Mouse (Mus musculus): ENCODE measurements around the gene Filip1l. TPM values are rescaled to one million over a fixed set of nuclear protein-coding genes. Genes with fewer than 3 reads are reported as not detected.

Gene Filip1l
- total RNA-seq, 2 experiments from 2014 or later = 4.4 to 5.5 TPM

DNA sequence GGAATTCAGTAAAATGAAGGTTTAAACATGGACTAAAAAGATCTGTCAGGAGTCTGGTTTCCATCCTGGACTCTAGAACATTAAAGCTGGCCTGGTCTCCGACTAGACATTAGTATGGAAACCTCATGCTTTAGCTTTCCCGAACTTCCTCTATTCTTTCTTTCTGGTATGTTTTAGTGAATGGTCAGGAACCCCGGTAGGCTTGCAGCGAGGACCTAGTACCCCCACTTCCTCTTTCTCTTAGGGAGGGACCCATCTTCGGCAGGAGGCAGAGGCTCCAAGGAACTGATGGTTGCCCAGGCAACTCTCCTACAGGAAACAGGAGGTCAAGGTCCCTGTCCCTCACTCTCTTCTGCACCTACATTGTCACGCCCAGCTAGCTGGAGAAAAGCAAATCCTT, 43.4 kb downstream of the Filip1l start:
- DNase-seq (ENCODE audit: low spot score in 2 of 2) = no peak

DNA sequence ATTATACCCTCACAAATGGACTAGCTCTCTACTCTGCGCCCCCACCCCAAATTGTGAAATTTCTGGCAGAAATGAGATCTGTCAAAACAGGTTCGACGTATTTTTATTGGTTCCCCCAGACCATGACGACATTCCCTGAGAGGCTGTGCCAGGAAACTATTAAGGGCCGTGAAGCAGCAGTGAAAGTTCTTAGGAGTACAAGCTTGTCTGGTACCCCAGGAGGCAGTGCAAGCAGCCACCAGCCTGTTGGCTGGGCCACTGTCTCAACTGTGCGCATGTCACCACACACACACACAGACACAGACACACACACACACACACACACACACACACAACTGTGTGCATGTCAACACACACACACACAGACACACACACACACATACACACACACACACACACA, 45.0 kb downstream of the Filip1l start:
- DNase-seq (ENCODE audit: low spot score in 2 of 2) = no peak

DNA sequence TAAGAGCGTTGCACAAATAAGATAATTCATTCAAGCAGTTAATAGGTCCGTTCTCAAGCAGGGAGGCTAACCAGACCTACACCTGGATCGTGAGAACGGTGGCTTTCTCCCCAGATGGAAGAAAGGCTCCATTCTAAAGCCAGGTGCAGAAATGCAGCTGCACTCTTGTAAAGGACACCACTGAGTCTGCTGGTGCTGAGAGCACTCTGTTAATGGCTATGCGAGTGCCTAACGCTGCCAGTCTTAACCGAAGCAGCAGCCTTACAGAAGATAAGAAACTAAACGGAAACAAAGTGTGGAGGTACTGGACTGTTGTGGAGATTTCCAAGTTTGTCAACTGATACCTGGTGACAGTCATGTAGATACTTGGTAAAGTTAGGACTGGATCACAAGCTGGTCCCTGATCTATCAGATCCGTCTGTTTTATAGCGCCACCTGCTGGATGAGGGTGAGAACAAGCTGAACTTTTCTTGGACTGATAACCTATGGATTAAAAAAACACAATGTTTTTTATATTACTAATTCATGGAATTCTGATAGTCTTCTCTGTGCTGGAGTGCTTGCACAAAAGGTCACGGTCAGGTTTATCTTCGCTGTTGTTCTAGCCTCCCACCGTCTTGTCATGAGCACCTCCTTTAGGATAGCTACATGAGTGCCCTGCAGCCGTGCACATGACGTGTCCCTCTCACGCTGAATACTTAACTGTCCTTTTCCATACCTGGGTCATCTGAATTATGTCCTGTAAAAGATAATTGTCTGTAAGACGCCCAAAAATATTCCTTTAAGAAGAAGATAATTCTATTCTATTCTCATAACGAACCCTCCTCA, 45.7 kb downstream of the Filip1l start:
- DNase-seq (ENCODE audit: low spot score in 2 of 2) = peak; percentile 67 to 77

DNA sequence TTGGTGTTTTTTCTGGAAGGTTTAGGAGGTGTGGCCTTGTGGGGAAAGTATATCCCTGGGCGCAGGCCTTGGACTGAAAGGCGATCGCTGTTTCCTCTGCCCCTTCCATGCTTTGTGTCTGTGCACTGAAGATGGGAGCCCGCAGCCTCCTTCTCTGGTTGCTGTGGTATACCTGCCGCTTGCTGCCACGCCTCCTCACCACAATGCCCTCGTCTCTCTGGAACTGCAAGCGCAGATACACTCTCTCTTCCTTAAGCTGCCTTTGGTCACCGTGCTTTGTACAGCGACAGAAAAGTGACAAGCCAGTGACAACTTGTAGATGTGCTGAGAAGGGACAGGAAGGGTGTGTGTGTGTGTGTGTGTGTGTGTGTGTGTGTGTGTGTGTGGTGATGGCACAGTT, 46.7 kb downstream of the Filip1l start:
- no peak for DNase-seq (ENCODE audit: low spot score in 2 of 2)

DNA sequence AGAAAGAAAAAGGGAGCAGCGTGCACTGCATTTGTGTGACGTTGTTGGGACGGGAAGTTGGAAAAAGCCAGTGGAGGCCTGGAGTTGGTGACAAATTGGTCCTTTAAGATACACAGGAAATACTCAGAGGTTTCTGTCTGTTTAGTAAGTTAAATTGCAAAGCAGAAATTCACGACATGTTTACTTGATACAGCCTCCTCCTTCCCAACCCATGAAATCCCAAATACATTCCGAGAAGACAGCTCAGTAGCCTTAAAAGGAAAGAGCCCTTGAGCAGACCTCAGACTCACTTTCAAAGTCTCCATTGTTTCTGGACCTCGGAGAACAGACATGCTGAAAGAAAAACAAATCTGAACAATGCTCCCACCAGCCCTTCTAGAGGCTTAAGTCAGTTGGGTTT, 48.8 kb downstream of the Filip1l start:
- no peak for DNase-seq (ENCODE audit: low spot score in 2 of 2)

DNA sequence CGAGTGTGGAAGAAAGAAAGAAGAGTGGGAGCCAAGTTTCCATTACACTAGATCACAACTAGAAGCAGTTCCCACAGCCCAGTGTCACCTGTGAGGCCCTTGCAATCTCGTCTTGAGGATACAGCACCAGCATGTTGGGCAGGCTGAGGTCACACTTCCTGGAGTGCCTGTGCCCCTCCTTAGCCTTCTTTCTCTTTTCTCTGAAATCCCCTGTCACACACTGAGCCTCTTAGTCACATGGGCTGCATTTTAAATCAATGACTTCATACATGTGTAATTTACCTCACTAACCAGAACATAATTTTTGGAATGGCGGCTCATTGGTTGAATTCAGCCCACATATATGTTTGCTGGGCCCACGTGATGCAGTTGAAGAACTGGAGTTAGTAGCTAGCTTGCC, 50.0 kb downstream of the Filip1l start:
- DNase-seq (ENCODE audit: low spot score in 2 of 2) = no peak

DNA sequence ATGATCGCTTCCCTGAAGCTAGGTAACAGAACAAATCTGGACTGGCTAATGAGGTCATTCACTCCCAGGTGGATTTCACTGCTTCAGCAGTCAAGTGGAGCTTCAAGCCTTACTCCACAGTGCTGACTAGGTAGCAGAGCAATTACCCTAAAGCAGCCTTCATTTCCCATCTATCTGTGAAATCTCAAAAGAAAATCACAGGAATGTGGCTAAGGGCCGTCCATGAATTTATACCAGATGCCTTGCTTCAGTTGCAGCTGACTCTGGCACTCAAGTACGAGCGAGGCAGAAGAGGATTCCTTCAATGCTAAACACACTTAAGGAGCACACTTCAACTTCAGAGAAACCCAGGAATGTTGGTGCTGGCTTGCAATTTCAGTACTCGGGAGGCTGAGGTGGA, 50.9 kb downstream of the Filip1l start:
- DNase-seq (ENCODE audit: low spot score in 2 of 2) = no peak

DNA sequence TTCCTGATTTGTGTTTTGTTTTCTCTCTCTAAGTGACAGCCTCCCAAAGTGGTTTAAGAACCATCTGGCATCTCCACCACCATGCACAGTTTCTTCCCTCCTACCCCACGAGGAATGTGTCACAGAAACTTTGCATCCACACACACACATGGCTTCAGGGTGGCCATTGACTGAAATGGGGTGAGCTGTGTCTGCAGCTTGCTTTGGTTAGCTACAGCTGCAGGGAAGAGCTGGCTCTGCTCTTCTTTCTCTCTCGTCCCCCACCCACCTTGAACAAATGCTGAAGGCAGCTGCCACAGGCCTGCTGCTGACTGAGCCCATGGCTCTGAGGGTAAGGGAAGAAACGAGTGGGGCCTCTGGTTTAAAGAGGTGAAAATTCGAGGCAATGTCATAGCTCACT, 59.9 kb downstream of the Filip1l start:
- no peak for DNase-seq (ENCODE audit: low spot score in 2 of 2)

DNA sequence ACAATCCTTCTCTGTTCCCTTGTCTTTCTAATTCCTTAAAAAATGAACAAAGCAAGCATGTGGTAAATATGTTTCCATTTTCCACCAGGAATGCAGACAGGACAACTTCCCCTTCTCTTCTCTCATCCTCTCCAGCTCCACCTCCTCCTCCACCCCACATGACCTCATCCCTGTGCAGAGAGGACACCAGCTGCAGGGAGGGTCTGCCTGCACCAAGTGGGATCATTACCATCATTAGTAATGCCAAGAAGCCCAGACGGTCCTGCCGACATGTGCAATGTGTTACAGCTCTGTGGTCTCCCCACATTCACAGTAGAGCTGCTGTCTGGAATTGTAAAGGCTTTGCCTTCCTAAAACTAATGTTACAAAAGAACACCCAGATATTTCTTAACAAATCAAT, 63.2 kb downstream of the Filip1l start:
- peak in 1 of 2 experiments; percentile 26 for DNase-seq (ENCODE audit: low spot score in 2 of 2)

DNA sequence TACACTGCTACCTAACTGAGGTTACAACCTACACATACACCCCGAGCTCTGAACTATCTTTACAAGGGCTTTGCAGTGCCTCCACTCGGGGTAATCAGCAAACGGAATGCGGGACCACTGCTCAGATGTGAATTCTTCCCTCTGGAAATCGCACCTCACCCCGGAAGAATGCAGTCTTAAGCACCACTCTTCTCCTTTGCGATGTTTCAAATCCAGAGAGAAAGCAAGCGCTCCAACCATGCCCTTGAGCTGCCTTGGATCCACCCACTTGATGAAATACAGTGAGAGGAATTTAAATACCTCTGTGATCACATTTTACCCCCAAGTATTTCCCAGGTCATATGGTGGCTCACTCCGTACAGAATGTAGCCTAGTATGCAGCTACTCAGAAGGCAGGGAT, 64.1 kb downstream of the Filip1l start:
- no peak for DNase-seq (ENCODE audit: low spot score in 2 of 2)

DNA sequence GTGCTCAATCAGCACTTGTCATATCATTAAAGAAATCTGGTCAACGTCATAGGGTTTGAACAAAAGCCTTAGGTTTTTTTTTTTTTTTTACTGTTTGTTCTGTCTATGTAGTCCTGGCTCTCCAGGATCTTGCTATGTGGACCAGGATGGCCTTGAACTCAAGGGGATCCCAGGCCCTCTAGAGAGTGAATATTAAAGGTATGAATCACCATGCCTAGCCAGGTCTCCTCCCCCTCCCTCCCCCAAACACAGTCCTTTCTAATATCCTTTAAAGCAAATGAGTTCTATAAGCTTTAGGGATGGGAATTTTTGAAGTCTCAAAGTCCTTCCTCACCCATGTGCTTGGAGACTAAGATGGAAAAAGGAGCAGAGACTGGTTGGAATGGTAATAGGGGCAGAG, 65.1 kb downstream of the Filip1l start:
- DNase-seq (ENCODE audit: low spot score in 2 of 2) = no peak

DNA sequence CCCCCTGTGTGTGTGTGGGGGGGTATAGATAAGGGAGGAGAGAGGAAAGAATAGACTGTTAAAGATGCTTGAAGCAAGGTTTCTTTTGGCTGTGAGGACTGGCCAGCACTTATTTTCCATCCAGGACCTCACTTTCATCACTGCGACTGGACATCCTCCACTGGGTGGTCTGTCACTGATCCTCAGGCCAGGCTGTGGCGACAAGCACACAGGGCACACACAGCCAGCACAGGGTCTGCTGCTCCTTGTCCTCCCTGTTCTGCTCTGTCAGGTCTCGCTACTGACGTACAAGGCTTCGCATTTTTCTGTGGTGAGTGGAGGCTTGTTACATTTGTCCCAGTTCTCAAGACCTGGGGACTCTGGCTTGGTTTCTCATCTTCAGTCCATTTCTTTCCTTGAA, 66.4 kb downstream of the Filip1l start:
- no peak for DNase-seq (ENCODE audit: low spot score in 2 of 2)

DNA sequence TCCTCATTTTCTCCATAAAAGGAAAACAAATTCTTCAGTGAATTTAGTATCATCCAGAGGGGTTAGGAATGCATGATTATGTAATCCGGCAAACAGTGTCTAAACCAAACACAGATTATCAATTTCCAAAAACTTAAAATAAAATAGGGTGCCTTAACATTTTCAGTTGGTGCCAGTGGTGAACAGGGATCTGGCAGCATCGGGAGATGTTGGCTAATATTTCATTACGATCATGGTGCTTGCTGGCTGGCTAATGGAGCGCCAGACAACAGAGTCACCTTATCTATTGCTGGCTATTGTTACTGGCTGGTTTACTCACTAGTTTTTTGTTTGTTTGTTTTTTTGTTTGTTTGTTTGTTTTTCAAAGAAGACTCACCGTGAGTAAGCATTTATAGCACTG, 67.0 kb downstream of the Filip1l start:
- DNase-seq (ENCODE audit: low spot score in 2 of 2) = no peak

DNA sequence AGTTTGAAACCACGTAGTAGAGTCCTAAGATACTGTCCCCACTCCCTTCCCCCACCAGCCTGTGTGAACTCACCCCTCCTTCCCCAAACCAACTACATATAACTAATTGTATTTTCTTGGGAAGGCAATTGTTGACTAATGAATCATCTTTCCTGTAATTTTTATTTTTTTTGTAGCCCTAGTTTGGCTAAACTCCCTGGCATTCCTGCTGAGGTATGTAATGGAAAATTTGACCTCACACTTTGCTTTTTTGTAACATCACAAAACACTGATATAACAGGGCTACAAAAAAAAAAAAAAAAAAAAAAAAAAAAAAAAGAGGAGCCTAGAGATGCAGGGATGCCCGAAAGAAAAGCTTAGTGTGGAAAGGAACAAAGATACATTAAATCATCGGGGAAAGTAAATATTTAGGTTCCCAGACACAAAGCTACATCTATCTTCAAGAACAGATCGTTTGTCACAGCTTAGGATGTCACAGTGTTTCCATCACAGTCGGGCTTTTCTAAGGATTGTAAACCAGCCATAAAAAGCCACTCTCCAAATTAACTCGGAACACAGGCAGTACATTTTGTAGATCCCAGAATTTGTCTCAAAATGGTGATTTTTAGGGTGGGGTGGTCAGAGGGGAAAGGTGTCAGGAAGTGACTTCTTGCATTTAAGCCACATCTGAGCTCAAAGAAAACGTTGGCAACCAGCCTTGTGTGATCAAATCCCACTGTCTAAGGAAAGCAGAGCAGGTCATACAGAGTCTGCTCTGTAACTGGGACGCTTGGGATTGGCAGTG, 68.1 kb downstream of the Filip1l start:
- no peak for DNase-seq (ENCODE audit: low spot score in 2 of 2)

DNA sequence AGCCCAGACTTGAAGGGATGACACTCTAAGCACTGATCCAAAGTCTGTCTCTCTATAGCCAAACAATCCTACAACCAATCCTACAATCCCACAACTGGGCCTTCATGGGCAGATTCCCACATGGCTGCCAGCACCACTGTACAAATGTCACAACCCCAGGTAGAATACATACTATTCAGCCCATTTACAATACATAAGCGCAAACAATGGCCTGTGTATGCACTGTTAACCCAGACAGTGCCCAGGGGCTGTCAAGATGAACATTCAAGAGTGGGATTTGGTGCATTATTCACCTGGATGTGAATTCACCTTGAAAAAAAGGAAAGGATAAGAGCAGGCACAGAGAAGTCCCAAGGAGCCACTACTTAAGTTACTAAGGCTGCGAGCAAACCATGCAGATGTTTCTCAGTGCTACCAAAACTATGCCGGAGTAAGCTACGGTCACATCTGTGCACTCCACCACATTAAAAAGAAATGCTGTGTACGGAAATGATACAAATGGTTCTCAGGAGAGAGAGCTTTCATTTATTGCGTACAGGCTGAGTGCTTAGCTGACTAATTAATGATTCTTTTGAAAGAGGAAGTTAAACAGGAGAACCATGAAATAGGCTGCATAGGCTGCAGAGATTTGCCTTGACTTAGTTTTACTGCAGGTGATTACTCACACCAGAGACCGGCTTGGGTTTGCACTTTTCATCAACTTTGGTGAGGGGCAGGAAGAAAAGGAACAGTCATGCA, 69.0 kb downstream of the Filip1l start:
- no peak for DNase-seq (ENCODE audit: low spot score in 2 of 2)

DNA sequence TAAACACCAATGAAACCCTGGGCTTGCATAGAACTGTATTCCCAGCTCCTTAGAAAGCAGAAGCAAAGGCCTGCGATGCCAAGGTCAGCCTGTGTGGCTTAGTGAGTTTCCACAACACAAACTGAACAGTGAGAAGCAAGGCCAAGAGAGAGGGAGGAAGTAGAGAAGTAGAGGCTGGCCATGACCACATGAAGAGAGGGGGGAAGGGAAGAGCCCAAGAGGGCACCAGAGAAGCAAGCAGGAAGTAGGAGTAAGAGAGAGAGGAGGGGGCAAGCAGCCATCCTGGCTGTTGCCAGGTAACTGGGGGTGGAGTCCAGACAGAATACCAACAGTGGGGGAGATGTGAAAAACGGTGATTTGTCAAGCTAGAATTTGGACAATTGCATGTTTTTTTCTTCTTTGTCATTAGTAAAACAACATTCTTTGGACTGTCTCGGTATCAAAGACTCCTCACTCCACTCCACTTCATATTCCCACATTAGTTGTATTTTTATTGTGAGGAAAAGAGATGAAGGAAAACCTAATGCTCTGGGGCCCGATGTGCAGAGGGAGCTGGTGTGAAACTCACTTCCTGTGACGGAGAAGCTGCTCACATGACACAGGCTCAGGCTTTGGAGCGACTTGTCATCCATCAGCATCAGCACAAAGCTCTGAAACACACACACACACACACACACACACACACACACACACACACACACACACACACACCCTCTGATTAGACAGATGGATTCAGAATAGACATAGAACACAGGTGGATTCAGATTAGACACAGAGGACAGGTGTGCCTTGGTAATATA, 70.3 kb downstream of the Filip1l start:
- no peak for DNase-seq (ENCODE audit: low spot score in 2 of 2)

DNA sequence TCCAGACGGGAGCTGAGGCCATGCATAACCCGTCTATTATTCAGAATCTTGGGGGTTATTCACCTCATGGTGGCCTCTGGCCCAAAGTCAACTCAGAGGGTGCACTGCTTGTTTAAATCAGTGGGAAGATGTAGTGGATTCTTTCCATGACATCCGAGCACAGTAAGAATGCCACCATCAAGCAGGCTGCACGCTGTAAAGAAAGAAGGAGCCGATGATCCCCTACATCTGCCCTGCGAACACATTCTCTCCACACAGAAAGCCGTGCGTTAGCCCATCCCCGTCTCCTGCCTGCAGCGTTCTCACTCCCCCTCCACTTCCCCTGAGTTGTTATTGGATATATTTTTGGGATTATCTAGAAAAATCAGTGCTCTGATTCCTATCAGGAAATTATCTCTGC, 73.8 kb downstream of the Filip1l start:
- DNase-seq (ENCODE audit: low spot score in 2 of 2) = no peak

DNA sequence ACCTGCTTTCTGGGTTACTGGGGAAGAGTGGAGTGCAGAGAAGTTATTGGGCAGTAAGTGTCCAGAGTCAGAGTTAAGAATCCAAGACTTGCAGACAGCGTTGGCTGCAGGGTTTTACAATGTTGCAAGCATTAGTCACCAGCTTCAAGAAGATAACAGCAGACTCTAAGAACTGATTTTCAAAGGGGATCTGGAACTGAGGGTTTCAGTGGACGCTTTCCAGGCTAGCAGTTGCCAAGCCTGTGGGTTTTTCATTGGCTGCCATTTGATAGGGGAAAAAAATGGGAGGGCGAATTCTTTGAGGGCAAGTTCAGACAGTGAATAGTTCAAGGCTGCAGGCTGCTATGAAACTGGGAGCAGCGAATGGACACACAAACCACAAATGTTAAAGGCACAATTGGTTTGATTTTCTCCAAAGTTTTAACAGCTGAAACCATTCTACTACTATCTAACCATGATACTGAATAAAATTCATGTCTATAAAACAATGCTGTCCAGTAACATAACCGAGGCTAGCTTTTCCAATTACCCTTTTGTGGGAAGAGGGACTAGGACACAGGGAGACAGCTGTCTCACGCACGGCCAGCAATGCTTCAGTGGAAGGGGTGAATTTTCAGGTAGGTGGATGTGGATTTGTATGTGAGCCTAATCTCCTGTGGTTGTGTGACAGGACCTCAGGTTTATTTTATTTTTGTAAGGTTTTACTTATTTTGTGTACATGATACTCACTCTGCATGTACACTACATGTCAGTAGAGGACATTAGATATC, 74.8 kb downstream of the Filip1l start:
- DNase-seq (ENCODE audit: low spot score in 2 of 2) = no peak

DNA sequence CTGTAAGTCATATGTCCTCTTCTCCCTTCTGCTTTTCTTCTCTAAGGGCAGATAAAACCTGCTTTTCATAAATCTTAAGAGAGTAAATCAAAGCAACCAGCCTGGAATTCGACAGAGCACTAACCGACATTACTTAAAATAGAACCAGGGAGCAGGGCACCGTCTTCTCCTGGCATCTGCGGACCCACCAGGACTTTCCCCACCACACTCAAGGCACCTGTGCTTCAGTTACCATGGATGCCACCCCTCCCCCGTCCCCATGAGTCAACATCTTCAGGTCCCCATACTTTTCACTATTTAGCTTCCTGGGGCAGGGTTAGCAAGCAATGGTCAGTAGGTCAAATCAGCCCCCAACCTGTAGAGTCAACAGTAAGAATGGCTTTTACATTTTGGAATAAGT, 76.1 kb downstream of the Filip1l start:
- no peak for DNase-seq (ENCODE audit: low spot score in 2 of 2)

DNA sequence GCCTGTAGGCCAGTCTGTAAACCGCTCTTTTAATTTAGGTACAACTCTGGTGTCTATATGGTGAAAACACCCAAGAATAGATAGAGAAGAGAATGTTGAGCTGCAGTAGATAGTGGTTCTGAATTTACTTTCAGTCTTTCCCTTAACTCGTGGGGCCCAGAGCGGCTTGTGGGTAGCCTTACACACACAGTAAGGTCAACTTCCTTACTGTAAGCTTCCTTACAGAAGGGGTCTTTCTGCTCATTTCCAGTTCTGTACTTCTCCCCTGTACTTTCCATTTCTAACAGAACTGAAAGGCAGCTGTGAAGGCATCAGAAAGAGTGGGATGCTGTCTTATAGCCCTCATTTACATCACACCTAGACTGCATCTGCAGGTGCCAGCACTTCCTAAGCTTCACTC, 78.4 kb downstream of the Filip1l start:
- no peak for DNase-seq (ENCODE audit: low spot score in 2 of 2)
